Mouse (Mus musculus) hindbrain, embryonic 15.5 days (tissue): ENCODE data around the gene Ebf1. TPM values are rescaled to one million over a fixed set of nuclear protein-coding genes. Genes with fewer than 3 reads are reported as not detected.

Experiments
- ATAC-seq: fragments of 200-750 bp; cut with Nextera tagmentation; 2 replicates; pipeline ENCODE4 v1.8.0; 2017; ENCODE audit warnings: low read depth, moderate number of reproducible peaks, moderate TSS enrichment; ENCODE audit not compliant: low FRiP score
- H3K27ac ChIP-seq: fragments of 300-500 bp; sonication (generic); replicated peaks from 2 replicates; pipeline ENCODE4 v1.5.1; 2015; ENCODE audit warnings: mild to moderate bottlenecking, inconsistent platforms
- H3K27me3 ChIP-seq: fragments of 300-500 bp; sonication (generic); 2 replicates; pipeline ENCODE4 v1.6.1; 2015; ENCODE audit warnings: control low read depth, inconsistent platforms
- H3K36me3 ChIP-seq: fragments of 300-500 bp; sonication (generic); 2 replicates; pipeline ENCODE4 v1.6.1; 2015; ENCODE audit warnings: control low read depth, inconsistent platforms
- H3K4me1 ChIP-seq: fragments of 300-500 bp; sonication (generic); replicated peaks from 2 replicates; pipeline ENCODE4 v1.6.1; 2015; ENCODE audit warnings: control low read depth, inconsistent platforms
- H3K4me2 ChIP-seq: fragments of 300-500 bp; sonication (generic); 2 replicates; pipeline ENCODE4 v1.6.1; 2015; ENCODE audit warnings: moderate library complexity, mild to moderate bottlenecking, inconsistent platforms
- H3K4me3 ChIP-seq: fragments of 300-500 bp; sonication (generic); 2 replicates; pipeline ENCODE4 v1.5.1; 2015; ENCODE audit warnings: mild to moderate bottlenecking, inconsistent platforms
- H3K9ac ChIP-seq: fragments of 300-500 bp; sonication (generic); 2 replicates; pipeline ENCODE4 v1.6.1; 2015; ENCODE audit warnings: inconsistent platforms
- H3K9me3 ChIP-seq: fragments of 300-500 bp; sonication (generic); 2 replicates; pipeline ENCODE4 v1.6.1; 2016; ENCODE audit warnings: control low read depth, inconsistent platforms
- WGBS: fragments of 180-500 bp; shearing (Covaris S2); methylation state at CpG from one replicate; pipeline ENCODE4 v1.1.7; 2015; 5-methylcytosine and 5-hydroxymethylcytosine counted together
- polyA plus RNA-seq: library from polyadenylated mRNA; unstranded; fragments of >200 nt; fragmentation: Nextera tagmentation; extraction: Ambion mirVana; gene quantifications from 2 replicates; pipeline ENCODE4 v1.2.1, GENCODE M21; 2015

Ebf1 gene
- polyA plus RNA-seq, 1 experiment from 2014 or later: 139 TPM

DNA sequence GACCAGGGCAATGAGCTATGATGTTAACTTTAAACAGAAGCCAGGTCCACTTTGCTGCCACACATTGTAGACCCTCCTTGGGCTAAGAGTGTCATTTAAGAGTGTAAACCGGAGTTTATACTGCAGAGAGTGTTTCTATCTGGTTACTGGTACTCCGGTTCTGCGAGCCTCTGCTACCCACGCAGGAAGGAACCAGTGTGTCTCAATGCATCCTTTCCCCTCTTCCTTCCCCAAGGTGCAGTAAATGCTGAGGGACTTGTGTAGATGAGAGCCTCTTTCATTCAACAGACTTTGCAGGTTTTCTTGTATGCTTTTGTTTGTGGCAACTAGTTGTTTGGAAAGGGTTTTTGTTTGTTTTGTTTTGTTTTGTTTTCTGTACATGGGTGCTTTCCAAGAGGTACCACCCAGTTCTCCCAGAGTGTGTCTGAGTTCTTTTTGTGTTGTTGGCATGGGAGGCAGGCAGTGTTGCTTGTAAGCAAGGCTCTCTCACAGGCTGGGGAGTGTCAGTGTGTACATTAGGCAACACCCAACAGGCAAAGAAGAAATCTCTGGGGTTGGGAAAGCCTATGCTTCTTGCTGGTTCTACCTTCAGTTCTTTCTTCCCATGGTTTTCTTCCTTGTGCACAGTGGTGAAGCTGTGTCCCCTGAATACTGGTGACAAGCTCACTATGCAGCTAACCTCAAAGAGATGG lies 191.9 kb downstream of the Ebf1 start:
- Histone ChIP-seq H3K27ac (no peak overlapping the region), H3K9me3 (no peaks in the 10 kb centered on the region), H3K4me2 (no peak overlapping the region), H3K4me3 (no peak overlapping the region), H3K36me3 (no peaks in the 10 kb centered on the region), H3K27me3 (no peaks in the 10 kb centered on the region), H3K4me1 (peaks cover 36% of the 10 kb centered on the region), H3K9ac (no peak overlapping the region)
- 90% methylated on average over 4 of the region's 4 CpGs for WGBS
- ATAC-seq: no peak

DNA sequence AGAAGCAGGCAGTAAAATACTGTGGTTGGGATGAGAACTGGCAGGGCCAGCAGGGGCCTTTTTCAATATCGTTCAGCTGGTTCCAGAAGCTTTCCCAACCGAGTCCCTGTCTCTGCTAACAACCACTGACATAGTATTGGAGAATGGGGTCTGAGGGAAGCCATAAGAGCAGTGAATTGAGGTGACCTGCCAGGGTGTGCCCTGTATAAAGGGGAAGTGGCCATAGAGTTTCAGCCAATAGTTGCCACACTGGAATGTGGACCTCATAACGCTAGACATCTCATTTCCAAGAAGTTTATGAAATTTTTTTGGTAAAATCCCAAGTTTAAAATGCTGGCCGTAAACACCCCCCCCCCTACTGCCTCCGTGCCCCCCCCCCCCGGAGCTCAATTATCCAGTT lies 193.9 kb downstream of the Ebf1 start:
- 68% methylated on average over 6 of the region's 6 CpGs for WGBS

DNA sequence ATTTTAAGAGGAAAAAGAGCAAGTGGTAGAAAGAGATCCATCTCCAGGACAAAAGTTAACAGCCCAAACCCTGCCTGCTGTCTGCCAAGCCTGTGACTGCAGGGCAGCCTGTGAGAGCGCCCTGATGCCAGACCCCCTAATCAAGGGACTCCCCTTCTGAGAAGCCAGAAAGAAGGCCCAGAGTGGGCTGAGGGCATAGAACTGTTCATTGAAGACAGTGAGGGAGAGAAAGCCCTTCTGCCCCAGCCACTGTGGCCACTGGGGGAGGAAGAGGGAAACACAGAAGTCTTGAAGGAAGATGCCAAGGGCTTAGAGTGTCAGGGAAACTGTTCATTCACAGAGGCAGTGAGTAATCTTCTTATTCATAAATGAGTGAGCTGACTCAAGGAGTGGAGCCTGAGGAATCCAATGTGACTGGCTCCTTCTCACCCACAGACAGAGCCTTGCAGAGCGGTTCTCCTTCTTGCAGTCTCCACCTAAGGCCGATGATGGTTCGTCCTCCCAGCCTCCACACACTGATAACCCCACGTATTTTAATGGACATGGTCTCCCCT lies 195.2 kb downstream of the Ebf1 start:
- H3K9ac ChIP-seq: no peak overlapping the region
- WGBS: 88% methylated on average over 5 of the region's 5 CpGs

More for the DNA sequence above, 193.9 kb downstream of the Ebf1 start:
- no peak overlapping the region for H3K27ac ChIP-seq
- no peak overlapping the region for H3K4me3 ChIP-seq
- no peaks in the 10 kb centered on the region for H3K27me3 ChIP-seq
- no peak for ATAC-seq
- no peak overlapping the region for H3K4me2 ChIP-seq
- peaks cover 32% of the 10 kb centered on the region for H3K4me1 ChIP-seq
- H3K36me3 ChIP-seq: no peaks in the 10 kb centered on the region
- H3K9ac ChIP-seq: no peak overlapping the region
- no peaks in the 10 kb centered on the region for H3K9me3 ChIP-seq

DNA sequence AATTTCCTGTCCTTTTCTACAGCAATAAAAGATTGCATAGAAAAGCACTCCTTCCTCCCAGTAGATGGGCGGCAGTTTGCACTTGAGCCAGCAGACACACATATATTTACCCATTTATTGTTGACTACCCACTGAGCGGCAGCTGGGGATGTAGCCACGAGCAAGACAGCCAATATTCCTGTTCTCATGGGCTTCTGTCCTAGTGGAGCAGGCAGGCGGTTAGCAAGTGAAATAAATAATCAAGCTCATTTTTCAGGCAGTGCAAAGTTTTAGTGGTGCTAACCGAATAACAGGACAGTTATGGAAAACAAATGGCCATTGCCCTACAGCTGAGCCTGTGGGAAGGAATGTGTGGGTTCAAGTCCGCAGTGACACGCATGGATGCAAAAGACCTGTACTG lies 196.4 kb downstream of the Ebf1 start:
- WGBS: 38% methylated on average over 7 of the region's 7 CpGs
- peaks cover 24% of the 10 kb centered on the region for H3K4me1 ChIP-seq
- no peak overlapping the region for H3K4me2 ChIP-seq
- ATAC-seq: no peak
- H3K9me3 ChIP-seq: no peaks in the 10 kb centered on the region
- H3K4me3 ChIP-seq: no peak overlapping the region
- no peak overlapping the region for H3K9ac ChIP-seq
- H3K36me3 ChIP-seq: no peaks in the 10 kb centered on the region
- H3K27ac ChIP-seq: no peak overlapping the region
- H3K27me3 ChIP-seq: no peaks in the 10 kb centered on the region

More for the DNA sequence above, 195.2 kb downstream of the Ebf1 start:
- H3K27me3 ChIP-seq: no peaks in the 10 kb centered on the region
- no peak overlapping the region for H3K4me2 ChIP-seq
- no peaks in the 10 kb centered on the region for H3K9me3 ChIP-seq
- no peak overlapping the region for H3K4me3 ChIP-seq
- H3K4me1 ChIP-seq: peaks cover 24% of the 10 kb centered on the region
- H3K27ac ChIP-seq: no peak overlapping the region
- no peaks in the 10 kb centered on the region for H3K36me3 ChIP-seq
- ATAC-seq: no peak

DNA sequence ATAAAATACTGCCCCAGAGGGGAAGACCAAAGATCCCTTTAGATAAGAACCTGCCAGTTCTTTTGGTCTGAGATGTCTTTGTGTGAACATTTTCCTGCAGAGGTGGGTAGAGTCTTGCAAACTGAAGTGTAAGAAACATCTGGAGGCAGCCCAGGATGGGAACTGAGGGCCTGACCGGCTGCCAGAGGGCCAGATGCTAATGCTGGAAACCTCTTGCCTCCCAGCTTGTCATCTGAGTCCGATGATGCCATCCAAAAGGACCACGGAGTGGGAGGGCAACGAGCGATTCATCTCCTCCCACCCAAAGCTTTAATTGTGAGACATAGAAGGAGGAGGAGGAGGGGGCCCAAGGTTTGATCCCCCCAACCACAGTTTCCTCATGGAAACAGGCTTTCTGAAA lies 197.7 kb downstream of the Ebf1 start:
- Histone ChIP-seq H3K4me3 (no peak overlapping the region), H3K4me2 (no peak overlapping the region), H3K27ac (0 out of 2 replicates have a peak overlapping the region, but pooled peaks have one; percentile 11), H3K9ac (no peak overlapping the region), H3K9me3 (no peaks in the 10 kb centered on the region), H3K27me3 (no peaks in the 10 kb centered on the region), H3K36me3 (no peaks in the 10 kb centered on the region), H3K4me1 (peaks cover 19% of the 10 kb centered on the region)
- WGBS: 62% methylated on average over 5 of the region's 5 CpGs
- ATAC-seq: no peak

DNA sequence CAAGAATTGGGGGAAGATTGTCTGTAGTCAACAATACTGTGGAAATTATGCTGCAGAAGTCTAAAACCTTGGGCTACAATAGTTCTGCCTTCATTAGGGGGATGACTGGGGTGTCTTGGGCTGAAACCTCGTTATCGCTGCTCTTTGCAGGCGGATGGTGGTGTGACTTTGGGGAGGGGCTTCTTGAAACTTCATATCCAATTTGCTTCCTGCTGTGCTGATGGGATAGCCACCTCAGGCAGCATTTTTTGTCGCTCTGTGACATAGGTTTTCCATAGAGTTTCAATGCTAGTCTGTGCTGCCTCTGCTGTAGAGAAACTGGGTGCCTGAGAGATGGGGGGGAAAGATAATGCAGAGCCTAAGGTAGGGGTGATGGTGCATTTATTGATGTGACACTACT lies 198.9 kb downstream of the Ebf1 start:
- ATAC-seq: no peak
- no peaks in the 10 kb centered on the region for H3K9me3 ChIP-seq
- no peaks in the 10 kb centered on the region for H3K27me3 ChIP-seq
- WGBS: 82% methylated on average over 4 of the region's 4 CpGs
- H3K4me3 ChIP-seq: no peak overlapping the region
- H3K36me3 ChIP-seq: no peaks in the 10 kb centered on the region
- no peak overlapping the region for H3K27ac ChIP-seq
- H3K4me2 ChIP-seq: no peak overlapping the region
- peaks cover 23% of the 10 kb centered on the region for H3K4me1 ChIP-seq
- no peak overlapping the region for H3K9ac ChIP-seq

DNA sequence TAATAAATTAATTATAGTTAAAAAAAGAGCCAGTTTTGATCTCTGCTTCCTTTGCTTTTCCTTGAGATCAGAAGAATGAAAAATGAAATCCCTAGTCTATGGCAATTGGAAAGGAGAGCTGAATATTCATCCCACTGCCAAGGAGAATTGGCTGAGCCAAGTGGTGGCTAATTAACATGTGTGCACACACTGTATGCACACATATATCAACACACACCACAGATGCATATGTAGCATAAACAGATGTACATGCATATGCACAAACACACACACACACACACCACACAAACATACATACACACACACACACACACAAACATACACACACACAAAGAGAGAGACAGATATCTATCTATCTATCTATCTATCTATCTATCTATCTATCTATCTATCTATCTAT lies 205.2 kb downstream of the Ebf1 start:
- H3K4me3 ChIP-seq: no peak overlapping the region
- no peak for ATAC-seq
- no peaks in the 10 kb centered on the region for H3K9me3 ChIP-seq
- no peaks in the 10 kb centered on the region for H3K27me3 ChIP-seq
- H3K27ac ChIP-seq: no peak overlapping the region
- H3K4me2 ChIP-seq: no peak overlapping the region
- H3K4me1 ChIP-seq: peaks cover 13% of the 10 kb centered on the region
- H3K9ac ChIP-seq: no peak overlapping the region
- H3K36me3 ChIP-seq: no peaks in the 10 kb centered on the region

DNA sequence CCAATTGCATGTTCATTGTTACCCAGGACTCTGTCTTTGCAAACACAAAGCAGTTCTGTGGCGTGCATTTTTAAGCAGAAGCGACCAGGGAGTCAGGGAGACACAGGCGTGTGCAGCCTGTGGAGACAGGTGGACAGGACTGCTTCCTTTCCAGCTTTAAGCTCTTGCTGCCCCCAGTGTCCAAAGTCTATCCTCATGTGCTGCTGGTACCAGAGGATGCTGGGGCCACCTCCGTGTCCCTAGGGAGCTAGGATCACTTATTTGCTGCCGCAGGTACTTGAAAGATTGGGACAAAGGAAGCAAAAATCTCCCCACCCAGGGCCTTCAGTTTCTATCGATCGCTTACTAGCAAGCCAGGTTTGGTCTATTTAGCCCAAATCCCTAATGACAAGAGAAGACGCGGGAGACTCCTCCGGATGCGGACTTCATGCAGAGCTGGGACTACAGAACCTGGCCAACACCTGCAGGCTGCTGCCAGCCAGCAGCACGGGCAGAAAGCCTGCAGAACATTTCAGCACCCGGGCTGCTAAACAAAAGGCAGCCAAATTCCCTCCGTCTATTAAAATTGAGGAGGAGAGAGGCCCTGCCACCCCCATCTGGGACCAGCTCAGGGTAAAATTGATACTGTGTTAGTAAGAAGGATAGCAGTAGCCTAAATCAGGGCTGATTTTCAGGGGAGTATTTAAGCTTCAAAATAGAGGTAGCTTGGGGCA lies 215.3 kb downstream of the Ebf1 start:
- peak overlapping the region; percentile 29; the same call in 1 of the 2 replicates for H3K9ac ChIP-seq
- peak overlapping the region; percentile 46 for H3K4me2 ChIP-seq
- H3K4me3 ChIP-seq: no peak overlapping the region
- ATAC-seq: peak; percentile 42; the same call in 1 of the 2 replicates
- no peaks in the 10 kb centered on the region for H3K9me3 ChIP-seq
- H3K4me1 ChIP-seq: peaks cover 29% of the 10 kb centered on the region
- H3K27me3 ChIP-seq: no peaks in the 10 kb centered on the region
- H3K36me3 ChIP-seq: no peaks in the 10 kb centered on the region
- peak overlapping the region; percentile 69 for H3K27ac ChIP-seq
- 8% methylated on average over 14 of the region's 14 CpGs for WGBS

DNA sequence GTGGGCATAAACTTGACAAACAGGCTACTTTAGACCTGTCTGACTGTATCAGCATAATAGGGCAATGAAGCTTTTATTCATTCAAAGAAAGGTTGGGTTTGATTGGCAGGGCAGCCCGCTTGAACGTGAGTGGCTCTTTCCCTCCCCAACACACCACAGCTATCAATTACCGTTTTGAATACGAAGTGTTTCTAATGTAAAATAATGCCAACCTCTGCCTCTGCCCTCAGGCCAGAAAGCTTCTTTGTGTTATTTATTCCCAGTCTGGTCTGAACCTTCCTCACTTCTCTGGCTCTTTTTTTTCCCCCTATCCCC lies 215.8 kb downstream of the Ebf1 start:
- Histone ChIP-seq H3K4me2 (peak overlapping the region; percentile 46), H3K36me3 (no peaks in the 10 kb centered on the region), H3K9ac (peak overlapping the region; percentile 29), H3K9me3 (no peaks in the 10 kb centered on the region), H3K27me3 (no peaks in the 10 kb centered on the region), H3K27ac (peak overlapping the region; percentile 69), H3K4me1 (peaks cover 31% of the 10 kb centered on the region), H3K4me3 (peak overlapping the region; percentile 1; the same call in 1 of the 2 replicates)
- peak; percentile 28; the same call in 1 of the 2 replicates for ATAC-seq
- WGBS: 8% methylated on average over 4 of the region's 4 CpGs

DNA sequence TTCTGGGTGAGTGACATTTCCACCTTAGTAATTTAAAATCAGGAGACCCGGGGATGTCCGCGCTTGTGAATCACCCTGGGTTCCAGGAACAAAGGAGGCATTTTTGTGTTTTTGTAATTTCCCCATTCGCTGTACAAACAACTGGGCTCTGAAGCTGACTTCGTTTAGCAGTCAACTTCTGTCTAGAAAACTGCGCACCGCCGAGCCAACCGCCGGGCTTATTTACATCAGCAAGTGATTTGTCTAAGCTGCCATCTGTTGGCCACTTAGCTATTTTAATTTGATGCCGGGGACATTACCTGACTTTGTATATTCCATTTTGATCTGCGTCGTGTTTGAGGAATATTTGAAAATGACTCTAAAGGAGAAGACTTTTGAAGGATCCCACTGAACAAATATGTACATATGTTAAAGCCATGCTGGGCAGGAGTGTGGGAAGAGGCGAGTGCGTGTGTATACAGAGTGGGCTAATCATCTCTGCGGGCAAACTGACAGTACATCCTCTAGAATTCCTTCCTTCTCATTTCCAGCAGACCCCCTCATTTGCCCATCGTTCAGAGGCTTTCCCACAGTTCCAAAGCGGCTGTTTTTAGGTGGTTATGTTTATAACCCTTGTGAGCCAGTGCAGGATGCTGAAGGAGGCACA lies 216.4 kb downstream of the Ebf1 start:
- Histone ChIP-seq H3K4me2 (peak overlapping the region; percentile 46), H3K36me3 (no peaks in the 10 kb centered on the region), H3K27me3 (no peaks in the 10 kb centered on the region), H3K27ac (peak overlapping the region; percentile 69), H3K4me1 (peaks cover 36% of the 10 kb centered on the region), H3K4me3 (peak overlapping the region; percentile 1; the same call in 1 of the 2 replicates), H3K9ac (peak overlapping the region; percentile 29; the same call in 1 of the 2 replicates), H3K9me3 (no peaks in the 10 kb centered on the region)
- ATAC-seq: 0 out of 2 replicates have a peak, but pooled peaks have one; percentile 14
- 15% methylated on average over 18 of the region's 18 CpGs for WGBS

DNA sequence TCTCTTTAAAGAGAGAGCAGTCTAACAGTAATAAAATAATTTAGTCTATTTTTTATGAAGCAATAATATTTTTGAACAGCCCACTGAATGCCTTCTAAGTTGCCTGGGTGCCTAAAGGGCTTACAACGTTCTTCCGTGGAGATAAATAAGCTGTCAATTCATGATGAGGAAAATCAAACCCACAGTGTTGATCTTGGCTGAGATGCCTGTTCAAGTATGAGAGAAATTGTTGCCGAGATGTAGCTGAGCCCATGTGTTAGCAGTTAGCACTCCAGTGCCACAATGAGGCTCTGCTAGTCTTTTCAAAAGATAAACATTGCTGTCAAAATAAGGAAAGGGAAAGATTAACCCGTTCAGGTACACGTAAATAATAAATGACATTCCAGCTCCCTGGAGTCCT lies 218.0 kb downstream of the Ebf1 start:
- H3K27ac ChIP-seq: no peak overlapping the region
- 43% methylated on average over 5 of the region's 5 CpGs for WGBS
- no peaks in the 10 kb centered on the region for H3K9me3 ChIP-seq
- peaks cover 36% of the 10 kb centered on the region for H3K4me1 ChIP-seq
- no peaks in the 10 kb centered on the region for H3K36me3 ChIP-seq
- H3K9ac ChIP-seq: no peak overlapping the region
- ATAC-seq: no peak
- no peaks in the 10 kb centered on the region for H3K27me3 ChIP-seq
- no peak overlapping the region for H3K4me3 ChIP-seq
- H3K4me2 ChIP-seq: no peak overlapping the region

DNA sequence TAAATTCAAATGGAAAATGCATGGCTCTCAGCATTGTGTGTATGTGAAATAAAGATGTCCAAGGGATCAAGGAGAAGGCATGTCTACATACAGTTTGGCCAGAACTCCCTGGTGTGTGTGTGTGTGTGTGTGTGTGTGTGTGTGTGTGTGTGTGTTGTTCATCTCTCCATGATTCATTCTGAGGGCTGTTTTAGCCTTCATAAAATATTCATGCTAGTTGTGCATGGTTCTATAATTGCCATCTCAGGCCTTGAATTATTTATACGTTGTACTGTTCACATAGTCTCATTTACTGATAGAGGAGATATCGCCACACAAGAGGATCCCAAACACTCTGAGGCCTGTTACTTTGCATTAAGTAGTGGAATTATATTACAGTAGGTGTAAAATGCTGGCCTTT lies 220.5 kb downstream of the Ebf1 start:
- no peaks in the 10 kb centered on the region for H3K36me3 ChIP-seq
- H3K4me3 ChIP-seq: no peak overlapping the region
- H3K9ac ChIP-seq: no peak overlapping the region
- no peaks in the 10 kb centered on the region for H3K9me3 ChIP-seq
- 48% methylated on average over 2 of the region's 2 CpGs for WGBS
- ATAC-seq: no peak
- H3K4me1 ChIP-seq: peaks cover 38% of the 10 kb centered on the region
- H3K27me3 ChIP-seq: no peaks in the 10 kb centered on the region
- H3K27ac ChIP-seq: no peak overlapping the region
- H3K4me2 ChIP-seq: no peak overlapping the region
